Mouse (Mus musculus) heart, embryonic 14.5 days (tissue): ENCODE measurements around the gene Fhl2. TPM values are rescaled to one million over a fixed set of nuclear protein-coding genes. Genes with fewer than 3 reads are reported as not detected.

Experiments used
- ATAC-seq: fragments of 200-750 bp; cut with Nextera tagmentation; 2 replicates; pipeline ENCODE4 v1.8.0; 2017; ENCODE audit warnings: low read depth, moderate TSS enrichment; ENCODE audit not compliant: insufficient number of reproducible peaks, insufficient read depth, low FRiP score
- H3K27ac ChIP-seq, 2 experiments: fragments of 200-500 bp in 1 of 2; fragments of 300-500 bp in 1 of 2; sonication (generic) in 1 of 2; replicated peaks in 1 of 2; 2 replicates each; pipeline ENCODE4 v1.5.1; 2012 to 2014; ENCODE audit warnings: low read depth in 2 of 2, low read length in 2 of 2, control low read depth in 1 of 2, mild to moderate bottlenecking in 1 of 2, mixed read lengths in 1 of 2; ENCODE audit not compliant: control insufficient read depth in 1 of 2, insufficient read depth in 1 of 2
- H3K27me3 ChIP-seq: fragments of 300-500 bp; sonication (generic); 2 replicates; pipeline ENCODE4 v1.6.1; 2014; ENCODE audit warnings: mild to moderate bottlenecking, low read length, control low read depth; ENCODE audit not compliant: control insufficient read depth, insufficient read depth
- H3K36me3 ChIP-seq: fragments of 300-500 bp; sonication (generic); 2 replicates; pipeline ENCODE4 v1.6.1; 2014; ENCODE audit warnings: mild to moderate bottlenecking, control low read depth, low read length, mixed read lengths; ENCODE audit not compliant: control insufficient read depth, insufficient read depth
- H3K4me1 ChIP-seq, 2 experiments: fragments of 200-500 bp in 1 of 2; fragments of 300-500 bp in 1 of 2; sonication (generic) in 1 of 2; 2 replicates each; pipeline ENCODE4 v1.6.1; 2012 to 2014; ENCODE audit warnings: low read length in 2 of 2, control low read depth in 1 of 2, mixed read lengths in 1 of 2; ENCODE audit not compliant: control insufficient read depth in 2 of 2, insufficient read depth in 2 of 2
- H3K4me2 ChIP-seq: fragments of 300-500 bp; sonication (generic); 2 replicates; pipeline ENCODE4 v1.6.1; 2014; ENCODE audit warnings: mild to moderate bottlenecking, low read length
- H3K4me3 ChIP-seq, 2 experiments: fragments of 200-500 bp in 1 of 2; fragments of 300-500 bp in 1 of 2; sonication (generic) in 1 of 2; 2 replicates each; pipeline ENCODE4 v1.5.1; 2012 to 2014; ENCODE audit warnings: low read length in 2 of 2, mild to moderate bottlenecking in 2 of 2, control low read depth in 1 of 2, low read depth in 1 of 2, moderate library complexity in 1 of 2; ENCODE audit not compliant: control insufficient read depth in 1 of 2, insufficient read depth in 1 of 2
- H3K9ac ChIP-seq: fragments of 300-500 bp; sonication (generic); 2 replicates; pipeline ENCODE4 v1.6.1; 2014; ENCODE audit warnings: mild to moderate bottlenecking, low read length
- H3K9me3 ChIP-seq: fragments of 300-500 bp; sonication (generic); 2 replicates; pipeline ENCODE4 v1.6.1; 2016; ENCODE audit warnings: low read length, control low read depth; ENCODE audit not compliant: control insufficient read depth
- WGBS: fragments of 180-500 bp; shearing (Covaris S2); extraction: QIAGEN DNeasy Blood & Tissue Kit; methylation state at CpG from one replicate; pipeline ENCODE4 v1.1.7; 2014; 5-methylcytosine and 5-hydroxymethylcytosine counted together
- polyA plus RNA-seq: library from polyadenylated mRNA; unstranded; fragments of >200 nt; fragmentation: Nextera tagmentation; extraction: Ambion mirVana; gene quantifications from 2 replicates; pipeline ENCODE4 v1.2.1, GENCODE M21; 2014

The Fhl2 gene
- polyA plus RNA-seq, 1 experiment from 2014 or later: 358 TPM

DNA sequence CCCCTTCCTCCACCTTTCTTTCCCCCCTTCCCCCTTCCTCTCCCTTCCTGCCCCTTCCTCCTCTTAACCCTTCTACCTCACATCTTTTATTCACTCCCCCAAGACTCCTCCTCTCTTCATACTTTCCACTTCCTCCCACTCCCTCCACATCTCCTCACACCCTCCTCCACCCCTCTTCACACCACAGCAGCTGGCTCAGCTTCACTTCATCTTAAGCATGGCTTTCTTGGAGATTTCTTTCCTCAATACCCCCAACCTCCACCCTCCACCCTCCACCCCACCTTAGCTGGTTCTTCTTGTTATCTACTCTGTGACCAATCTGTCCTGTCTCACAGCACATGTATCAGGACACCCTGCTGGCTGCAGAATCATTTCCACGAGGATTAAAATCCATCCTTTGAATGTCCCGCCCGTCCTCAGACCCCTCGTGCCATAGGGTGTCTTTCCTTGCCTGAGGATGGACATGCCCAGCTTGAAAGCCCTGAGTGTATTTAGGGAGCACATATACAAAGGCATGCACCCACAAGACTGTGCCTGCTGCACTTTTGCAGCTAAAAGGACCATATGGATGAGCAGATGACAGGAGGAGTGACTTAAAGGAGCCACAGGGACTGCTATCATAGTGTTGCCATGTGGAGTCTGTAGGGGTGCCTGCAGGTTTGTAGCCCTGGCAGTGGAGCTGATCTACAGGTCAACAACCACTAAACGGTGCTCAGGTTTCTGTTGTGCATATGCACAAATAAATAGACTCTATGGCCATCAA lies 66.4 kb downstream of the Fhl2 start:
- peaks cover 11 to 43% of the 10 kb centered on the region in 2 experiments for H3K4me1 ChIP-seq
- H3K27ac ChIP-seq: 0 out of 4 replicates have a peak overlapping the region, but pooled peaks of 1 of the 2 experiments have one; percentile 14
- H3K36me3 ChIP-seq: peaks cover 93% of the 10 kb centered on the region
- no peak overlapping the region for H3K4me2 ChIP-seq
- no peak for ATAC-seq
- no peaks in the 10 kb centered on the region for H3K27me3 ChIP-seq
- H3K4me3 ChIP-seq: no peak overlapping the region
- no peak overlapping the region for H3K9ac ChIP-seq
- WGBS: 74% methylated on average over 5 of the region's 5 CpGs
- no peaks in the 10 kb centered on the region for H3K9me3 ChIP-seq

DNA sequence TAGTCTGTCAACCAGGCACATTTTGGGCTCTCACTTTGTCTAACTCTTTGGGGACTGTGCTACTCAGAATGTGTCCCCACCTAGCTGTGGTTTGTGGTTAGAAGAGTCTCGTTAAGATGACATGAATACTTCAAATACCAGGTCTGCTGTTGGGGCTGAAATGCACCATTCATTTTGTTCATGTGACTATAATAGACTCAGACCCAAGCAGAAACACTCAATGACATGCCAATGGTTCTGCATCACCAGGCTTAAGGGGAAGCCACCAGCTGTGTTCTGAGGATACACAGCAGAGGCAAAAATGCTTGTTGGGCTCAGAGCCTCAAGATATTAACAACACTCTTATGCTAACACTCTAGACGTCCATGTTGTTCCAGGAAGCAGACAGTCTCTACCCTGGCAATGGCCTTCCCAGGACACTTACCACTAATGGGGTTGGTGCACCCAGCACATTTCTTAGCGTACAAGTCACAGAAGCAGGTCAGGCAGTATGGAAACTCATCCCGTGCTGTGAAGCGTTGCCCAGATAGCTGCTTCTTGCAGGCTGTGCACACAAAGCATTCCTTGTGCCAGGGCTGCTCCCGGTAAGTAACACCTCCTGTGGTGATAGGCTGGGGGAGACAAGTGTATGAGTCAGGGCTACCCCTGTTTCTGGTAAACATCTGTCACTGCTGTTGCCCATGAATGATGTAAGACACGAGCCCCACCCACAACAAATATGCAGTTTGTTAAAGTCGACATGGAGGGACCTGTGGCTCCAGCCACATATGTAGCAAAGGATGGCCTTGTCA lies 68.8 kb downstream of the Fhl2 start:
- no peak overlapping the region for H3K9ac ChIP-seq

DNA sequence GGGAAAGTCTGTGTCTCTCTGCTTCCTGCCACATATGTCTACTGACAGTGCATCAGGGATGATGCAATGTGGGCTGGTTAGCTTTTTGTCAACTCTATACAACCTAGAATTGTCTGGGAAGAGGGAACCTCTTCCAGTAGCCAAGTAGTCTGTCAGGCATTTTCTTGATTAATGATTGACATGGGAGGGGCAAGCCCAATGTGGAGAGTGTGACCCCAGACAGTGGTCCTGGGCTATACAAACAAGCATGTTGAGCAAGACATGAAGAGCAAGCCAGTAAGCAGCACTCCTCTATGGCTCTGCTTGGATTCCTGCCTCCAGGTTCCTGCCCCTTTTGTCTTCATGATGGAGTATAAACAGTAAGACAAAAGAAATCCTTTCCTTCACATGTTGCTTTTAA lies 69.6 kb downstream of the Fhl2 start:
- H3K27ac ChIP-seq: no peak overlapping the region
- peaks cover 14 to 44% of the 10 kb centered on the region in 2 experiments for H3K4me1 ChIP-seq
- H3K27me3 ChIP-seq: no peaks in the 10 kb centered on the region
- no peak overlapping the region for H3K4me3 ChIP-seq
- no peak for ATAC-seq
- no peak overlapping the region for H3K9ac ChIP-seq
- no peak overlapping the region for H3K4me2 ChIP-seq
- no peaks in the 10 kb centered on the region for H3K9me3 ChIP-seq
- peaks cover 93% of the 10 kb centered on the region for H3K36me3 ChIP-seq

More for the DNA sequence above, 68.8 kb downstream of the Fhl2 start:
- Histone ChIP-seq H3K36me3 (peaks cover 93% of the 10 kb centered on the region), H3K4me3 (no peak overlapping the region), H3K4me1 (peaks cover 14 to 44% of the 10 kb centered on the region in 2 experiments), H3K27ac (peak overlapping the region; percentile 28 to 64), H3K27me3 (no peaks in the 10 kb centered on the region), H3K4me2 (no peak overlapping the region), H3K9me3 (no peaks in the 10 kb centered on the region)
- 34% methylated on average over 8 of the region's 8 CpGs for WGBS
- ATAC-seq: peak; percentile 19; the same call in 1 of the 2 replicates

DNA sequence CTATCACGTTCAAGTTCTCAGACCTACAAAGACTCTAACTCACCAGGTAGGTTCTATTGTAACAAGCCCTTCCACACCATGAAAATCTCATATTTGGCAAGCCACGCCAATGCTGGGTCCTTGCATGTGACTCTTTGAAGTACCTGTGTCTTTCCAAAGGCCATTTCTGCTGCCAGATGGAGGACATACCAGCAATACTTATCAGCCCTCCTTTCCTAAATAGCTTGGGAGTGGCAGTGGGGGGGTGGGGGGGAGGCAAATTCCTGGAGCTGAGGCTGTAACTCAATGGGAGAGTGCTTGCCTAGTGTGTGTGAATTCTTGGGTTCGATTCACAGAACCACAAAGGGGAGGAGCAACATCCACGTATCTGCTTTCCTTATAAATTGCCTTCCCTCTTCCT lies 72.1 kb downstream of the Fhl2 start:
- peaks cover 90% of the 10 kb centered on the region for H3K36me3 ChIP-seq
- H3K9me3 ChIP-seq: no peaks in the 10 kb centered on the region
- no peak overlapping the region for H3K9ac ChIP-seq
- no peaks in the 10 kb centered on the region for H3K27me3 ChIP-seq
- H3K27ac ChIP-seq: peak overlapping the region; percentile 12 to 51; a peak in 2 of 4 replicates
- H3K4me1 ChIP-seq: peaks cover 10 to 28% of the 10 kb centered on the region in 2 experiments
- no peak for ATAC-seq
- no peak overlapping the region for H3K4me2 ChIP-seq
- H3K4me3 ChIP-seq: no peak overlapping the region
- WGBS: 45% methylated on average over 4 of the region's 4 CpGs

DNA sequence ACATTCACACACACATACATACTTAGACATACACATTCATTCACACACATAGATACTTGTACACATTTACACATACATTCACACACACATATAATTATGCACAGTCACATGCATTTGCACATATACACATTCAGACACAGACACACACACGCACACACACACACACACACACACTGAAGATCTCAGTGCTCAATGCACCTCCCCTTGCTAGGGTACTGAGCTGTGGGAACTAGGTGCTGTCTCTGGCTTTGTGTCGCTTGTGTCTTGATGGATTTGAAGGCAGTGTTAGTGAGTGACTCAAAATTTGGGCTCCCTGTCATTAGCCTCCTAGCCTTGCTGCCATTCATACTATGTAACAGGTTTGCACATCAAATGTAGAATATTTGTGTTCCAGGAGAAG lies 74.2 kb downstream of the Fhl2 start:
- H3K4me1 ChIP-seq: peaks cover 4 to 12% of the 10 kb centered on the region in 2 experiments; a peak in 3 of 4 replicates
- H3K27me3 ChIP-seq: no peaks in the 10 kb centered on the region
- no peak overlapping the region for H3K4me3 ChIP-seq
- H3K9ac ChIP-seq: no peak overlapping the region
- H3K36me3 ChIP-seq: peaks cover 81% of the 10 kb centered on the region
- ATAC-seq: no peak
- H3K4me2 ChIP-seq: no peak overlapping the region
- 0 out of 4 replicates have a peak overlapping the region, but pooled peaks of 1 of the 2 experiments have one; percentile 9 for H3K27ac ChIP-seq
- no peaks in the 10 kb centered on the region for H3K9me3 ChIP-seq
- 90% methylated on average over 2 of the region's 2 CpGs for WGBS

DNA sequence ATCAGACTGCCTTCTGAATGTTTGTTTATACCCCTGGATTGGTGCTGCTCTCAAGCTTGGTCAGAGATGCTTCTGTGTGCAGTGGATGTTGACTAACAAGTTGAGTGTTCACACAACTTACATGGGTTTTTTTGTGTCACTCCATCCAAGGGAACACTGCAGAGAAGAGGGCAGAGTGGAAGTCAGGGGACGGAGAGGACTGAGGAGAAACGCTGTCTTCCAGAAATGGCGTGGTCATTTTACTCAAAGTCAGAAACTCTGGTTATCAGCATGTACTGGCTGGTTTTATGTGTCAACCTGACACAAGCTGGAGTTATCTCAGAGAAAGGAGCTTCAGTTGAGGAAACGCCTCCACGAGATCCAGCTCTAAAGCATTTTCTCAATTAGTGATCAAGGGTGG lies 75.8 kb downstream of the Fhl2 start:
- H3K4me1 ChIP-seq: peaks cover 4 to 12% of the 10 kb centered on the region in 2 experiments; a peak in 3 of 4 replicates
- no peaks in the 10 kb centered on the region for H3K9me3 ChIP-seq
- peaks cover 72% of the 10 kb centered on the region for H3K36me3 ChIP-seq
- WGBS: 89% methylated on average over 5 of the region's 5 CpGs
- no peak overlapping the region for H3K4me3 ChIP-seq
- H3K27ac ChIP-seq: no peak overlapping the region
- no peak overlapping the region for H3K4me2 ChIP-seq
- H3K27me3 ChIP-seq: no peaks in the 10 kb centered on the region
- ATAC-seq: no peak
- H3K9ac ChIP-seq: no peak overlapping the region

DNA sequence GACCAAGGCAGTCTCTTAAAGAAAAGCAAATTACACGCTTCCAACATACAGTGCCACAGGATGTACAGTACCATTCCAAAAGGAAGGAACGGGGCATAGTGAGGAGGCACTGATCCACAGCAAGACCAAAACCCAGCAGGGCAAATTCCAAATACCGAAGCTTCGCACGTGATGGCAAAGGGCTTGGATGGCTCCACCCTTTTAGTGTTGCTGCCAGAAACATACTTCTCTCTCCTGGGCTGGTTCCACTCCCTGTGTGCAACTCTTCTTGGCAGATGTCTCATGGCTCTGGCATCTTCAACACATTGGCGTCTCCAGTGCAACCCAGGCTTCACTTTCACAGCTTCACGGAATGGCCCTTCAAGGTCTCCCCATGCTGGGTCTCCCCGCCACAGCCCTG lies 79.3 kb downstream of the Fhl2 start:
- peaks cover 0 to 7% of the 10 kb centered on the region in 2 experiments; a peak in 1 of 4 replicates for H3K4me1 ChIP-seq
- H3K9me3 ChIP-seq: no peaks in the 10 kb centered on the region
- ATAC-seq: no peak
- H3K4me2 ChIP-seq: no peak overlapping the region
- no peaks in the 10 kb centered on the region for H3K27me3 ChIP-seq
- no peak overlapping the region for H3K9ac ChIP-seq
- no peak overlapping the region for H3K27ac ChIP-seq
- whole genome bisulfite sequencing: 86% methylated on average over 8 of the region's 8 CpGs
- H3K36me3 ChIP-seq: peaks cover 63% of the 10 kb centered on the region
- H3K4me3 ChIP-seq: no peak overlapping the region
